Mouse (Mus musculus) MEL (cell line): ENCODE measurements at regions not wholly inside any gene's neighbourhood (a gene's known extent, or its start where the extent isn't known, plus 50 kb on each side); places are given as distances from the start of the nearest gene placed in this dataset.

Experiments used
- CHD2 ChIP-seq: IDR thresholded peaks from 2 replicates; pipeline ENCODE4 v1.6.1; 2011; ENCODE audit warnings: low read length, improper control_type of control experiment
- CTCF ChIP-seq, 3 experiments: IDR thresholded peaks in 2 of 3; conservative IDR thresholded peaks in 1 of 3; 2 replicates each; pipeline ENCODE4 v1.5.1; 2011 to 2012; ENCODE audit warnings: low read length in 3 of 3, low read depth in 2 of 3, mild to moderate bottlenecking in 2 of 3, improper control_type of control experiment in 1 of 3, inconsistent platforms in 1 of 3, mixed read lengths in 1 of 3, moderate library complexity in 1 of 3; ENCODE audit not compliant: control insufficient read depth in 1 of 3, insufficient read depth in 1 of 3, poor library complexity in 1 of 3, severe bottlenecking in 1 of 3
- E2F4 ChIP-seq: IDR thresholded peaks from 2 replicates; pipeline ENCODE4 v1.6.1; 2011; ENCODE audit warnings: low read depth, low read length, improper control_type of control experiment, borderline replicate concordance
- EP300 ChIP-seq, 2 experiments: IDR thresholded peaks; 2 replicates each; pipeline ENCODE4 v1.6.1; 2011; ENCODE audit warnings: improper control_type of control experiment in 2 of 2, low read length in 2 of 2, low read depth in 1 of 2, mild to moderate bottlenecking in 1 of 2
- GATA1 ChIP-seq: IDR thresholded peaks from 2 replicates; pipeline ENCODE4 v1.6.1; 2011; ENCODE audit warnings: low read depth, low read length, improper control_type of control experiment
- MAFK ChIP-seq: IDR thresholded peaks from 2 replicates; pipeline ENCODE4 v1.6.1; 2011; ENCODE audit warnings: low read depth, mild to moderate bottlenecking, low read length, improper control_type of control experiment, borderline replicate concordance
- MAX ChIP-seq: IDR thresholded peaks from 2 replicates; pipeline ENCODE4 v1.6.1; 2011; ENCODE audit warnings: low read length, improper control_type of control experiment
- POLR2A ChIP-seq, 2 experiments: IDR thresholded peaks; 2 replicates each; pipeline ENCODE4 v1.6.1; 2011 to 2012; ENCODE audit warnings: low read length in 2 of 2, mild to moderate bottlenecking in 2 of 2, control low read depth in 1 of 2, improper control_type of control experiment in 1 of 2, low read depth in 1 of 2, moderate library complexity in 1 of 2; ENCODE audit not compliant: control insufficient read depth in 1 of 2, insufficient read depth in 1 of 2, poor library complexity in 1 of 2
- TAL1 ChIP-seq: IDR thresholded peaks from 2 replicates; pipeline ENCODE4 v1.6.1; 2012; ENCODE audit warnings: mild to moderate bottlenecking, inconsistent platforms, low read length, moderate library complexity, mixed read lengths
- ZC3H11A ChIP-seq: IDR thresholded peaks from 2 replicates; pipeline ENCODE4 v1.6.1; 2012; ENCODE audit warnings: low read depth, mild to moderate bottlenecking, inconsistent platforms, low read length, improper control_type of control experiment
- ZNF384 ChIP-seq: IDR thresholded peaks from 2 replicates; pipeline ENCODE4 v1.6.1; 2012; ENCODE audit warnings: low read depth, mild to moderate bottlenecking, inconsistent platforms, low read length, improper control_type of control experiment

DNA sequence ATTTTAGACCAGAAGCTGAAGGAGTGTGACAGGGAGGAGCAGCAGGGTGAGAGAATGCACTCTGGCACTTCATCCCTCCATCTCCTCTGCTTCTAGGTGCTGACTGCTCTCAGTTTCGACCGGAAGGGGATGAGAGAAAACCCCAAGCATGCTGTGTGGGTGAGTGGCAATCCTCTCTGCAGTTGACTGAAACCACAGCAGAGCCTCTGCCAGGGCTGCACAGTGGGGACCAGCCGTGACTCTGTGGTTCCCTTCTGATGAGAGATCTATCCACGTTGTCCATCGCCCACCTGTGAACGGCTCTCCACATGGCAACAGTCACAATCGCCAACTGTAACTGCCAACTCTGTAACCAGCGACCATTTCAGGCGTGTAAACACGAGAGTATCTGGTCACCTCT is 64.6 kb upstream of the Ptpn13 start:
- TF ChIP-seq MAX (no peak), GATA1 (no peak), POLR2A (IDR thresholded peaks at IDR 0.05; ENCODE audit: control insufficient read depth in 1 of 2, insufficient read depth in 1 of 2, low read depth in 1 of 2, low read length in 2 of 2, poor library complexity in 1 of 2) (no peak), TAL1 (no peak), CTCF (IDR thresholded peaks at IDR 0.05 in 2 of 3, conservative IDR thresholded peaks at IDR 0.05 in 1 of 3; ENCODE audit: control insufficient read depth in 1 of 3, insufficient read depth in 1 of 3, low read depth in 2 of 3, low read length in 3 of 3, poor library complexity in 1 of 3, severe bottlenecking in 1 of 3) (no peak), MAFK (no peak), EP300 (IDR thresholded peaks at IDR 0.05; ENCODE audit: low read depth in 1 of 2, low read length in 2 of 2) (no peak), ZNF384 (no peak), ZC3H11A (no peak), E2F4 (no peak), CHD2 (no peak)
